Mouse (Mus musculus) embryonic fibroblast, embryonic 13.5 days (primary cell): Measurements from ENCODE around the gene Zmynd19.

ENCODE experiments used
- CTCF ChIP-seq: IDR thresholded peaks from 2 replicates; pipeline ENCODE4 v1.5.1; 2011; ENCODE audit warnings: mild to moderate bottlenecking, control low read depth, low read length, moderate library complexity, borderline replicate concordance; ENCODE audit not compliant: insufficient read depth
- POLR2A ChIP-seq: IDR thresholded peaks from 2 replicates; pipeline ENCODE4 v1.6.1; 2011; ENCODE audit warnings: low read depth, mild to moderate bottlenecking, control low read depth, low read length, moderate library complexity

- TF ChIP-seq CTCF (no peak), POLR2A (peak; percentile 65; the same call in 1 of the 2 replicates)
Measured at GRCm38 (mm10) chr2:24975704-24976297, 26.2 kb downstream of the Zmynd19 start, which contains the start of gene Pnpla7.
